Mouse (Mus musculus) midbrain, embryonic 16.5 days (tissue): Measurements from ENCODE around the gene Thegl. TPM values are rescaled to one million over a fixed set of nuclear protein-coding genes. Genes with fewer than 3 reads are reported as not detected.
"Not testable (repeated sequence)": the region's sequence is repeated elsewhere in the genome, so short reads cannot be mapped to it uniquely, and the experiment has no call there.

ENCODE experiments used
- ATAC-seq: fragments of 200-750 bp; cut with Nextera tagmentation; 2 replicates; pipeline ENCODE4 v1.8.0; 2017; ENCODE audit warnings: moderate TSS enrichment
- H3K27ac ChIP-seq: fragments of 300-500 bp; sonication (generic); 2 replicates; pipeline ENCODE4 v1.5.1; 2014; ENCODE audit warnings: mild to moderate bottlenecking, low read length, mixed read lengths
- H3K27me3 ChIP-seq: fragments of 300-500 bp; sonication (generic); 2 replicates; pipeline ENCODE4 v1.6.1; 2014; ENCODE audit warnings: low read depth, low read length, mixed read lengths; ENCODE audit not compliant: control insufficient read depth, insufficient read depth
- H3K36me3 ChIP-seq: fragments of 300-500 bp; sonication (generic); 2 replicates; pipeline ENCODE4 v1.6.1; 2014; ENCODE audit warnings: mild to moderate bottlenecking, low read length, moderate library complexity, mixed read lengths; ENCODE audit not compliant: control insufficient read depth, insufficient read depth
- H3K4me1 ChIP-seq: fragments of 300-500 bp; sonication (generic); 2 replicates; pipeline ENCODE4 v1.6.1; 2014; ENCODE audit warnings: mild to moderate bottlenecking, low read length, mixed read lengths; ENCODE audit not compliant: control insufficient read depth, insufficient read depth
- H3K4me2 ChIP-seq: fragments of 300-500 bp; sonication (generic); 2 replicates; pipeline ENCODE4 v1.6.1; 2014; ENCODE audit warnings: mild to moderate bottlenecking, low read length, mixed read lengths
- H3K4me3 ChIP-seq: fragments of 300-500 bp; sonication (generic); 2 replicates; pipeline ENCODE4 v1.5.1; 2014; ENCODE audit warnings: low read depth, mild to moderate bottlenecking, low read length, moderate library complexity, mixed read lengths
- H3K9ac ChIP-seq: fragments of 300-500 bp; sonication (generic); 2 replicates; pipeline ENCODE4 v1.6.1; 2014; ENCODE audit warnings: low read depth, low read length, mixed read lengths
- H3K9me3 ChIP-seq: fragments of 300-500 bp; sonication (generic); replicated peaks from 2 replicates; pipeline ENCODE4 v1.6.1; 2014; ENCODE audit warnings: mild to moderate bottlenecking, low read length, mixed read lengths; ENCODE audit not compliant: control insufficient read depth, poor library complexity, severe bottlenecking
- WGBS: fragments of 180-500 bp; shearing (Covaris S2); extraction: QIAGEN DNeasy Blood & Tissue Kit; methylation state at CpG from one replicate; pipeline ENCODE4 v1.1.7; 2014; 5-methylcytosine and 5-hydroxymethylcytosine counted together
- polyA plus RNA-seq: library from polyadenylated mRNA; unstranded; fragments of >200 nt; fragmentation: Nextera tagmentation; extraction: Ambion mirVana; gene quantifications from 2 replicates; pipeline ENCODE4 v1.2.1, GENCODE M21; 2015

Gene Thegl
- polyA plus RNA-seq: 0.85 and 0.89 TPM in 2 replicates

DNA sequence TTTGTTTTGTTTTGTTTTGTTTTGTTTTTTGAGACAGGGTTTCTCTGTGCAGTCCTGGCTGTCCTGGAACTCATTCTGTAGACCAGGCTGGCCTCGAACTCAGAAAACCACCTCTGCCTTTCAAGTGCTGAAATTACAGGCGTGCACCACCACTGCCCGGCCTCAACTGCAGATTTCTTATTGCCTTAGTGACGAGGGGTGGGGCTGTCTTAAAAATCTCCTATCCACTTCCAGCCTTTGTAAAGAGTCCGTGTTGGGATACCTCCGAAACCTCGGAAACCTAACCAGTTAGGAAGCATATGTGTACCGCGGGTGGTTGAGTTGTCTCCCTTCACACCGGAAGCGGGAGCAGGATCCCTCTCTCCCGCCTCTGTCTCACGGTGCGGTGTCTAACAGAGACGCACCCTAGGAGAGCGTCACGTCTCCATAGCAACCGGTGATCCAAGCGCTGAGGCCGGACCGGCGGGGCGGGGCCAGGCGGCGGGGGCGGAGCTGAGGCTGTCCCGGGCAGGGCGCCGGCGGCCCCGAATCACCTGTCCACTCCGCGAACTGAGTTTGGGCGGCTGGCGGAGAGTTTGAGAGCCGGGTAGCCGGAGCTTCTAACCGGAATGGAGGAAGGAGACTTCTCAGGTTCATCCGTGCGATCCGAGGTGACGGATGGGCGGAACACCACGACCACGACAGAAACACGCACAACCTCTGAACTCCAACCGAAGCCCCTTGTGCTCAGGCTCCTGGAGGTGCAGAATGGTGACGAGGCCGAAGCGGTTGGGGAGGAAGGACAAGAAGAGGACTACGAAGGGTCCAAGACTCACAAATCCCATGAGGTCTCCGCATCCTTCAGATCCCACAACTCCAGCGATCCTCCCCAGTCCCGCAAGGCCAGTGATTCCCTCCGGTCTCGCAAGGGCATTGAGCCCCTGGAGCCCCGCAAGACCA lies at the start of gene Thegl:
TSS of gene Thegl (plus strand) at position 480 of the 939 bp plus-strand sequence.
- ATAC-seq: peak; percentile 98
- no peaks in the 10 kb centered on the region for H3K27me3 ChIP-seq
- no peaks in the 10 kb centered on the region for H3K9me3 ChIP-seq
- H3K4me2 ChIP-seq: peak within 1 kb of the TSS; percentile 88
- H3K9ac ChIP-seq: peak within 1 kb of the TSS; percentile 69
- no peaks in the 10 kb centered on the region for H3K4me1 ChIP-seq
- no peaks in the 10 kb centered on the region for H3K36me3 ChIP-seq
- WGBS: 8% methylated on average over 56 of the region's 57 CpGs
- H3K27ac ChIP-seq: no peak within 1 kb of the TSS
- peak within 1 kb of the TSS; percentile 64 for H3K4me3 ChIP-seq

DNA sequence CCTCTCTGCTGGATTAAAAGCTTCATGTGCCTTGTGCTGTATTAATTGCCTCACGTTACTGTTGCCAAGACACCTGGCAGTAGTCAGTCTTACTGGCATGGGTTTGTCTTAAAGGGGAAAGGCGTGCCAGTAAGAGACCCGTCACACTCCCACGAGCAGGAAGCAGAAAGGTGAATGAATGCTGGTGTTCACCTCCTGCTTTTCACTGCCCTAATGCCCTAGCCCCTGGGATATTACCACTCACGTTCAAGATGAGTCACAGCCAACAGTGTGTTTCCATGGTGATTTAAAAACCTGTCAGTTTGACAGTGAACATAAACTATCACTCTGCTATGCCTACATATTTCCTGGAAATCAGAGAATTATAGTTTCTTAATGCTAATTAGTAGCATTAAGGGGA lies 46.6 kb upstream of the Thegl start:
- Histone ChIP-seq H3K27ac (no peak overlapping the region), H3K27me3 (no peaks in the 10 kb centered on the region), H3K9ac (no peak overlapping the region), H3K4me3 (no peak overlapping the region), H3K4me2 (no peak overlapping the region), H3K4me1 (peaks cover 9% of the 10 kb centered on the region), H3K36me3 (peaks cover 11% of the 10 kb centered on the region), H3K9me3 (no peaks in the 10 kb centered on the region)
- ATAC-seq: no peak
- WGBS: 82% methylated on average over 5 of the region's 5 CpGs

DNA sequence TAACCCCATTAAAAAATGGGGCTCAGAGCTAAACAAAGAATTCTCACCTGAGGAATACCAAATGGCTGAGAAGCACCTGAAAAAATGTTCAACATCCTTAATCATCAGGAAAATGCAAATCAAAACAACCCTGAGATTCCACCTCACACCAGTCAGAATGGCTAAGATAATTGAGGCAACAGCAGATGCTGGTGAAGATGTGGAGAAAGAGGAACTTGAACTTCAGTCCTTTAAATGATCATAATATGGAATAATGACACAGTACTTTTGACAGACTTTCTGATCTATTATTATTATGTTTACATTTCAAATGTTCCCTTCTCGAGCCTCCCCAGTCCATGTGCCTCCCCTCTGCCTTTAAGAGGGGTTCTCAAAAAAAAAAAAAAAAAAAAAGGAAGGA lies 44.7 kb upstream of the Thegl start:
- not testable (repeated sequence) for H3K27me3 ChIP-seq, H3K27ac ChIP-seq, H3K9me3 ChIP-seq, ATAC-seq, H3K4me2 ChIP-seq, H3K9ac ChIP-seq, H3K4me3 ChIP-seq
- Histone ChIP-seq H3K4me1 (peaks cover 16% of the 10 kb centered on the region), H3K36me3 (peaks cover 10% of the 10 kb centered on the region)
- 90% methylated on average over 1 of the region's 1 CpGs for WGBS

DNA sequence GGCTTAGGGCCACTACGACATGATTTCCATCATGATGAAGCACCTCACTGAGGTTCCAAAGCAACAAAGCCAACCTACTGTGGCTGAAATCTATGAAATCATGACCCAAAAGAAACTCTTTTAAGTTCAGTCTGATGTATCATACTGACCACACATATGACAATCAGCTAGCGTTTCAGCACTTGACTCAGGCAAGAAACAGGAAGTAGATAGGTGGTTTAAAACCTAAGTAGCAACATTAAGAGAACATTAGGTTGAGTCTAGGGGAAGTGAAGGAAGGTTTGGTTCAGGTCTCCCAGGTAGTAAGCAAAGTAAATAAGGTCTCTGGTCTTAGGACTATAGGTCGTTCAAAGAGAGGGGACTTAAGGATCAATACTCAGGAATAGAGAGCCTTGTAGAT lies 42.3 kb upstream of the Thegl start:
- whole genome bisulfite sequencing: 73% methylated on average over 3 of the region's 3 CpGs

DNA sequence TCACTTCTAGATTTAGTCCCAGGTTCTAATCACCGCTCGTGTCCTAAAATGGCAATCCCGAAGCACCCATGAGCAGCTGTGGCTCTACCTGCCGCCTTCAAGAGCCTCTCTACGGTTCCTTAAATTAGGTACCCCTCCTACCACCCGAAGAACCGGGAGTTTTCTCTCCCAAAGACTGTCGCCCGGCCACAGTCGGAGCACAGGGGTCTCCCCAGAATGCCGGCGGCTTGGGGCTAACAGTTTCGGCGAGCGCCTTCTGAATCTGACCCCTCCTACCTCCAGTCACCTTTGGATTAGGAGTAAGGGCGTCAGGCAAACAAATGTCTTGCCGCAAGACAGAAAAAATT lies 41.6 kb upstream of the Thegl start:
- 3% methylated on average over 17 of the region's 17 CpGs for WGBS
- peak; percentile 65 for ATAC-seq
- H3K27ac ChIP-seq: peak overlapping the region; percentile 62
- H3K9ac ChIP-seq: peak overlapping the region; percentile 87
- 0 out of 2 replicates have a peak, but pooled peaks cover under 1% of the 10 kb centered on the region for H3K36me3 ChIP-seq
- no peaks in the 10 kb centered on the region for H3K27me3 ChIP-seq
- peaks cover 16% of the 10 kb centered on the region for H3K4me1 ChIP-seq
- no peaks in the 10 kb centered on the region for H3K9me3 ChIP-seq
- H3K4me3 ChIP-seq: peak overlapping the region; percentile 88
- H3K4me2 ChIP-seq: peak overlapping the region; percentile 84

More for the DNA sequence above, 42.3 kb upstream of the Thegl start:
- Histone ChIP-seq H3K4me2 (peak overlapping the region; percentile 84), H3K9ac (peak overlapping the region; percentile 87; the same call in 1 of the 2 replicates), H3K4me3 (peak overlapping the region; percentile 88), H3K27me3 (no peaks in the 10 kb centered on the region), H3K27ac (no peak overlapping the region), H3K9me3 (no peaks in the 10 kb centered on the region), H3K4me1 (peaks cover 16% of the 10 kb centered on the region), H3K36me3 (peaks cover 5% of the 10 kb centered on the region; the same call in 1 of the 2 replicates)
- ATAC-seq: no peak

DNA sequence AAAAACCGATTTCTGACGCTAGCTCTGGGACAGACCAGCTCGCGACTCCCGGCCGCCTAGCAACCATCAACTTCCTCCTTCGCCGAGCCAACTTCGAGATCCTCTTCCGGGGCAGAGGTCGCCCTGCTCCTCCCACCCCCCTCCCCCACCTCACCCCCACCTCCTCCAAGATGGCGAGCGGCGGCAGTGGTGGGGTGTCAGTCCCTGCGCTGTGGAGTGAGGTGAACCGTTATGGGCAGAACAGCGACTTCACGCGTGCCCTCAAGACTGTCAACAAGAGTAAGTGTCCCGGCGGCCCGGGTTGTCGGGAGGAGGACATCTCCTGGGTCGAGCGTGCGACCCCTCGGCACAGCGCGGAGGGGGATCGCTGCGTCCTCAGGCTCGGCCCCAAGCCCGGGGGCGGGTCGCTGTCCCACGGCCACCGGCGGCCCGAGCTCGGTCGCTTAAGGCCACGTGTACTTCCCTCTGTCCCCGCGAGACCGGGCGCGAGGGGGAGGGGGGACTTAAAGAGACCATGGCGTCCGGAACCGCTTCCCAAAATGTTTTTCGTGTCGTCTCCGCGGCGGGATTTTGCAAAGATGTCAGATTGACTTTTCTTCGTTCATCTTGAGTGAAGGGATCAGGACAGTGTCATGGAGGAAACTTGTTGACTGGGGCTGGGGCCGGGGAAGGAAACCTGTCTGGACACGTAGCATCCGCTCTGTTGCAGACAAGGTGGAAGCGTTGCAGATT lies 41.1 kb upstream of the Thegl start, which contains the start of gene Srp72:
TSS of gene Srp72 (plus strand) at position 130 of the 732 bp plus-strand sequence.
- under 1% methylated on average over 55 of the region's 60 CpGs for WGBS
- ATAC-seq: peak; percentile 94
- H3K9me3 ChIP-seq: no peaks in the 10 kb centered on the region
- H3K4me2 ChIP-seq: peak within 1 kb of the TSS; percentile 84
- H3K36me3 ChIP-seq: peaks cover 4% of the 10 kb centered on the region; the same call in 1 of the 2 replicates
- peak within 1 kb of the TSS; percentile 88 for H3K4me3 ChIP-seq
- H3K9ac ChIP-seq: peak within 1 kb of the TSS; percentile 87
- no peaks in the 10 kb centered on the region for H3K27me3 ChIP-seq
- peak within 1 kb of the TSS; percentile 89 for H3K27ac ChIP-seq
- peaks cover 16% of the 10 kb centered on the region for H3K4me1 ChIP-seq

DNA sequence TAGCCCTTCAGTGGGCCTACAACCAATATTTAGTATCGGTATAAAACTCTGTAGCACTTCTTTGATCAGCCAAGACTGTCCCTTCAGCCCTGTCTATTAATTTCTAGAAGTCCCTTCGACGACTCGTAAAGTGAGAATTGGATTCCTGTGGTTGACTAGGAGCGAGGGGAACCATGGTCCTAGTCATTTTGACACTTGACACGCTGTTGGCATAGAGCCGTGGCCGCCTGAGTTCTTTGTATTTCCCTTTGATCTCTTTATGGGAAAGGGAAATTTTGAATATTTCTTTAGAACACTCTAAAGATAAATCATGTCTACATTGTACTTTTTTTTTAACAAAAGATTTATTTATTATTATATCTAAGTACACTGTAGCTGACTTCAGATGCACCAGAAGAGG lies 40.1 kb upstream of the Thegl start:
- H3K4me3 ChIP-seq: peak overlapping the region; percentile 88
- H3K9ac ChIP-seq: peak overlapping the region; percentile 87; the same call in 1 of the 2 replicates
- WGBS: 87% methylated on average over 8 of the region's 8 CpGs

DNA sequence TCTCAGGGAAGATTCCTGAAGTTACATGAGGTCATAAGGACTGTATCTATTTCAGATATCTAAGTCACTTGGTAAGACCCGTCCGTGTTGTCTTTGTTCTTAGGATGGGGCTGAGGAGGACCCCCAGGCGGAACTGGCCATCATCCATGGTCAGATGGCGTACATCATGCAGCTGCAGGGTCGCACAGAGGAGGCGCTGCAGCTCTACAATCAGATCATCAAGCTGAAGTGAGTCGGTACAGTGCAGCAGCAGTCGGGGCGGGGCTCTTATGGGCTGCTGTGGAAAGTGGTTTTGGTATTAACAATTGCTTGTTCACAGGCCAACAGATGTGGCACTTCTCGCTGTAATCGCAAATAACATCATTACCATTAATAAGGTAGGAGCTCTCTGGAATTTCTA lies 31.8 kb upstream of the Thegl start:
- no peak overlapping the region for H3K9ac ChIP-seq
- H3K4me2 ChIP-seq: no peak overlapping the region
- no peaks in the 10 kb centered on the region for H3K27me3 ChIP-seq
- H3K4me1 ChIP-seq: no peaks in the 10 kb centered on the region
- WGBS: 93% methylated on average over 11 of the region's 11 CpGs
- H3K4me3 ChIP-seq: no peak overlapping the region
- no peaks in the 10 kb centered on the region for H3K9me3 ChIP-seq
- H3K27ac ChIP-seq: no peak overlapping the region
- no peak for ATAC-seq
- H3K36me3 ChIP-seq: peaks cover 46% of the 10 kb centered on the region

More for the DNA sequence above, 40.1 kb upstream of the Thegl start:
- Histone ChIP-seq H3K4me1 (peaks cover 16% of the 10 kb centered on the region), H3K27me3 (no peaks in the 10 kb centered on the region), H3K27ac (no peak overlapping the region), H3K36me3 (peaks cover 10% of the 10 kb centered on the region), H3K4me2 (peak overlapping the region; percentile 72), H3K9me3 (no peaks in the 10 kb centered on the region)
- no peak for ATAC-seq
